Mouse (Mus musculus) forebrain, embryonic 12.5 days (tissue): Measurements from ENCODE around the gene G6pd2. TPM values are rescaled to one million over a fixed set of nuclear protein-coding genes. Genes with fewer than 3 reads are reported as not detected.

ENCODE experiments used
- ATAC-seq: fragments of 200-750 bp; cut with Nextera tagmentation; 2 replicates; pipeline ENCODE4 v1.8.0; 2017; ENCODE audit warnings: moderate TSS enrichment; ENCODE audit not compliant: low FRiP score
- H3K27ac ChIP-seq: fragments of 300-500 bp; sonication (generic); 2 replicates; pipeline ENCODE4 v1.5.1; 2016; ENCODE audit warnings: mild to moderate bottlenecking
- H3K27me3 ChIP-seq: fragments of 300-500 bp; sonication (generic); 2 replicates; pipeline ENCODE4 v1.6.1; 2016; ENCODE audit warnings: mild to moderate bottlenecking
- H3K36me3 ChIP-seq: fragments of 300-500 bp; sonication (generic); replicated peaks from 2 replicates; pipeline ENCODE4 v1.6.1; 2016; ENCODE audit warnings: mild to moderate bottlenecking
- H3K4me1 ChIP-seq: fragments of 300-500 bp; sonication (generic); 2 replicates; pipeline ENCODE4 v1.6.1; 2016
- H3K4me2 ChIP-seq: fragments of 300-500 bp; sonication (generic); 2 replicates; pipeline ENCODE4 v1.6.1; 2016; ENCODE audit warnings: mild to moderate bottlenecking, moderate library complexity
- H3K4me3 ChIP-seq: fragments of 300-500 bp; sonication (generic); replicated peaks from 2 replicates; pipeline ENCODE4 v1.5.1; 2016; ENCODE audit warnings: mild to moderate bottlenecking
- H3K9ac ChIP-seq: fragments of 300-500 bp; sonication (generic); 2 replicates; pipeline ENCODE4 v1.6.1; 2016; ENCODE audit warnings: mild to moderate bottlenecking
- H3K9me3 ChIP-seq: fragments of 300-500 bp; sonication (generic); 2 replicates; pipeline ENCODE4 v1.6.1; 2016
- whole genome bisulfite sequencing: fragments of 180-500 bp; shearing (Covaris S2); methylation state at CpG from one replicate; pipeline ENCODE4 v1.1.7; 2016; 5-methylcytosine and 5-hydroxymethylcytosine counted together
- polyA plus RNA-seq: library from polyadenylated mRNA; unstranded; fragments of >200 nt; fragmentation: Nextera tagmentation; extraction: Ambion mirVana; gene quantifications from 2 replicates; pipeline ENCODE4 v1.2.1, GENCODE M21; 2016

G6pd2 gene
- not detected in 2 replicates for polyA plus RNA-seq

DNA sequence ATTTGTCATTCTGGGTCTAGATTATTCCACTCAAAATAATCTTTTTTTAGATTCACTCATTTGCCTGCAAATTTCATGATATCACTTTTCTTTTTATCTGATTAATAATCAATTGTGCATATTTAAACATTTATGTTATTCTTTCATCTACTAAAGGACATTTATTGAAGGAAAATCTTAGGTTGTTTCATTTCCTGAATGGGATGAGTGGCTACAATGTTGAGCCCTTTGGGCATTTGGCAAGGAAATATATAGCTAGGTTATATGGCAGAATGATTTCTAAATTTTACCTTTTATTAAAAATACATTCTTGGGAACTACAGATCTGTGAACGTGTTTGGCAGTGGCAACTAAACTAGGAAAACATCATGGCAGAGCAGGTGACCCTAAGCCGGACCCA is at the start of gene G6pd2:
Gene G6pd2, plus strand, starts transcription at position 301 of the 400 bp plus-strand sequence.
- WGBS: 99% methylated on average over 2 of the region's 2 CpGs
- Histone ChIP-seq H3K27ac (no peak within 1 kb of the TSS), H3K9me3 (no peaks in the 10 kb centered on the region), H3K27me3 (no peaks in the 10 kb centered on the region), H3K4me3 (no peak within 1 kb of the TSS), H3K4me2 (no peak within 1 kb of the TSS), H3K36me3 (no peaks in the 10 kb centered on the region), H3K9ac (no peak within 1 kb of the TSS), H3K4me1 (no peaks in the 10 kb centered on the region)
- no peak for ATAC-seq

DNA sequence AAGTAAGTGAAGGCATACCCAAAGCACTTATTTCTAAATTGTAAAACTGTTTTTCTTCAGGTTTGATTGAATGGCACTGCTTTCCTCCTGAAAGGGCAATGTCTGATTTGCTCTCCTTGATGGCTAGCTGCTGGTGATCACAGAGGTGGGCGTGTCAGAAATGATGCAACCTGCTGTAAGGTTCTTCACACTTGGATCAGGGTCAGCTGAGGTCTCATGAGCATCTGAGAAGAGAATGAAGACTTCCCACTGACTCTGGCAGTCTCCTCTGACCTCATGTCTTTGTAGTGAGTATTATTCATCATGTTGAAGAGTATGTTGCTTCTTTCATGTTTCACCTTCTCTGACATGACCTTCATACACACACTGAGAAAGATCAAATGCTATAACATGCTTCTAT is 44.4 kb upstream of the G6pd2 start:
- 83% methylated on average over 1 of the region's 1 CpGs for whole genome bisulfite sequencing
- Histone ChIP-seq H3K4me3 (no peak overlapping the region), H3K27me3 (no peaks in the 10 kb centered on the region), H3K9ac (no peak overlapping the region), H3K27ac (no peak overlapping the region), H3K4me1 (no peaks in the 10 kb centered on the region), H3K4me2 (no peak overlapping the region), H3K36me3 (no peaks in the 10 kb centered on the region), H3K9me3 (no peaks in the 10 kb centered on the region)
- no peak for ATAC-seq

- Histone ChIP-seq H3K27ac (no peak overlapping the region), H3K27me3 (no peaks in the 10 kb centered on the region), H3K4me1 (no peaks in the 10 kb centered on the region), H3K36me3 (no peaks in the 10 kb centered on the region), H3K9ac (no peak overlapping the region), H3K9me3 (no peaks in the 10 kb centered on the region), H3K4me2 (no peak overlapping the region), H3K4me3 (no peak overlapping the region)
- no peak for ATAC-seq
Observed at GRCm38 (mm10) chr5:61832935-61833551, 24.4 kb downstream of the G6pd2 start.

GRCm38 (mm10) chr5:61843891-61844290 is 35.3 kb downstream of the G6pd2 start:
- Histone ChIP-seq H3K4me1 (no peaks in the 10 kb centered on the region), H3K4me3 (no peak overlapping the region), H3K9me3 (no peaks in the 10 kb centered on the region), H3K9ac (no peak overlapping the region), H3K4me2 (no peak overlapping the region), H3K36me3 (no peaks in the 10 kb centered on the region), H3K27ac (no peak overlapping the region), H3K27me3 (no peaks in the 10 kb centered on the region)
- ATAC-seq: no peak
- WGBS: 82% methylated on average over 2 of the region's 2 CpGs
